Mouse (Mus musculus) olfactory bulb, adult 2 months (tissue): ENCODE measurements around the gene Fkbpl. TPM values are rescaled to one million over a fixed set of nuclear protein-coding genes. Genes with fewer than 3 reads are reported as not detected.

Experiments used
- H3K27ac ChIP-seq: fragments of 200-500 bp; 2 replicates; pipeline ENCODE4 v1.5.1; 2012; ENCODE audit warnings: low read depth, low read length; ENCODE audit not compliant: insufficient read depth
- H3K4me1 ChIP-seq: fragments of 200-500 bp; 2 replicates; pipeline ENCODE4 v1.6.1; 2012; ENCODE audit warnings: low read length; ENCODE audit not compliant: control insufficient read depth, insufficient read depth
- H3K4me3 ChIP-seq: fragments of 200-500 bp; 2 replicates; pipeline ENCODE4 v1.5.1; 2012; ENCODE audit warnings: mild to moderate bottlenecking, low read depth, low read length, moderate library complexity; ENCODE audit not compliant: insufficient read depth
- CTCF ChIP-seq: fragments of 200-500 bp; IDR thresholded peaks from 2 replicates; pipeline ENCODE4 v1.5.1; 2012; ENCODE audit warnings: low read depth, mild to moderate bottlenecking, low read length, moderate library complexity; ENCODE audit not compliant: insufficient read depth
- POLR2A ChIP-seq: fragments of 200-500 bp; IDR thresholded peaks from 2 replicates; pipeline ENCODE4 v1.6.1; 2012; ENCODE audit warnings: mild to moderate bottlenecking, low read depth, low read length, moderate library complexity; ENCODE audit not compliant: insufficient read depth
- WGBS: fragments of 180-500 bp; shearing (Covaris S2); methylation state at CpG from one replicate; pipeline ENCODE4 v1.1.7; 2018; 5-methylcytosine and 5-hydroxymethylcytosine counted together
- polyA plus RNA-seq: library from polyadenylated mRNA; stranded (reverse); fragments of >200 nt; gene quantifications from 2 replicates; pipeline ENCODE4 v1.2.4, GENCODE M21; 2012; ENCODE audit warnings: low replicate concordance; ENCODE audit not compliant: missing spikeins, insufficient read depth, insufficient read length

Fkbpl gene
- polyA plus RNA-seq, 1 experiment: not detected

GRCm38 (mm10) chr17:34659181-34659896, 14.8 kb downstream of the Fkbpl start:
- TF ChIP-seq POLR2A (no peak), CTCF (no peak)
- Histone ChIP-seq H3K27ac (no peak overlapping the region), H3K4me3 (no peak overlapping the region), H3K4me1 (peaks cover 36% of the 10 kb centered on the region)
- WGBS: 57% methylated on average over 12 of the region's 12 CpGs

GRCm38 (mm10) chr17:34659897-34660214, 15.3 kb downstream of the Fkbpl start:
- Histone ChIP-seq H3K4me1 (peaks cover 36% of the 10 kb centered on the region), H3K4me3 (no peak overlapping the region), H3K27ac (no peak overlapping the region)
- WGBS: 48% methylated on average over 3 of the region's 3 CpGs
- TF ChIP-seq CTCF: no peak
- TF ChIP-seq POLR2A: no peak

GRCm38 (mm10) chr17:34660259-34660820, 15.8 kb downstream of the Fkbpl start:
- Histone ChIP-seq H3K4me1 (peaks cover 32% of the 10 kb centered on the region), H3K27ac (no peak overlapping the region), H3K4me3 (no peak overlapping the region)
- TF ChIP-seq CTCF (no peak), POLR2A (no peak)
- 36% methylated on average over 11 of the region's 11 CpGs for WGBS

DNA sequence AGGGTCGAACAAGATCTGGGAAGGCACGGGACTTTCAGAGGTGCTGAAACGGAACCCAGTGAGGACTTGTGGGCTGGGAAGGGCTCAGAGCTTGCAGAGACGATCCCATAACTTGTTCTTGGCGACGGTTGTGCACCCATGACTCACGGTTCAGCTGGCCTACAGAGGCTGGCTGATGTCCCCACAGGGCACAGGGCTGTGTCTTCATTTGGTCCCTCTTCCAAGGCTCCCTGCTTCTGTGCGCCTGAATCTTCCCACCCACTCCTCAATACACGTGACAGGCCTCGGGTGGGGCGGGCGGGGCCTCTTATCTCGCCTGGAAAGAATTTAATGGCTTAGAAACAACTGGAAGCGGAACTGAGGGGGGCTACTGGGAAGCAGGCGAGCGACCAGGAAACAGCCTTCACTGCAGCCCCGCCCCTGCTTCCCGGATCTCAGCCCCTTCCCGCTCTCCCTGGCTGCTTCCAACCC, 16.6 kb downstream of the Fkbpl start:
- TF ChIP-seq CTCF (no peak), POLR2A (no peak)
- H3K4me1 ChIP-seq: peaks cover 24% of the 10 kb centered on the region
- H3K4me3 ChIP-seq: peak overlapping the region; percentile 20
- 5% methylated on average over 19 of the region's 19 CpGs for WGBS
- H3K27ac ChIP-seq: no peak overlapping the region

- TF ChIP-seq CTCF (no peak), POLR2A (no peak)
- 77% methylated on average over 1 of the region's 1 CpGs for WGBS
- peaks cover 12% of the 10 kb centered on the region for H3K4me1 ChIP-seq
- H3K4me3 ChIP-seq: no peak overlapping the region
- H3K27ac ChIP-seq: no peak overlapping the region
Observed at GRCm38 (mm10) chr17:34662468-34662867, 17.9 kb downstream of the Fkbpl start.

GRCm38 (mm10) chr17:34662978-34663377, 18.4 kb downstream of the Fkbpl start:
- Histone ChIP-seq H3K4me1 (peaks cover 10% of the 10 kb centered on the region), H3K27ac (no peak overlapping the region), H3K4me3 (no peak overlapping the region)
- WGBS: 88% methylated on average over 8 of the region's 8 CpGs
- TF ChIP-seq CTCF (no peak), POLR2A (no peak)

- no peak overlapping the region for H3K27ac ChIP-seq
- 41% methylated on average over 1 of the region's 1 CpGs for WGBS
- TF ChIP-seq POLR2A (no peak), CTCF (no peak)
- no peak overlapping the region for H3K4me3 ChIP-seq
- H3K4me1 ChIP-seq: peaks cover 10% of the 10 kb centered on the region
Observed at GRCm38 (mm10) chr17:34663558-34663957, 19.0 kb downstream of the Fkbpl start.

- TF ChIP-seq CTCF: no peak
- H3K27ac ChIP-seq: no peak overlapping the region
- 74% methylated on average over 7 of the region's 7 CpGs for WGBS
- peaks cover 10% of the 10 kb centered on the region for H3K4me1 ChIP-seq
- no peak overlapping the region for H3K4me3 ChIP-seq
Observed at GRCm38 (mm10) chr17:34664472-34664871, 19.9 kb downstream of the Fkbpl start.

GRCm38 (mm10) chr17:34670235-34670634, 25.7 kb downstream of the Fkbpl start, which contains the start of gene Tnxb:
TSS of gene Tnxb (plus strand) at chr17:34670535.
- H3K27ac ChIP-seq: no peak within 1 kb of the TSS
- 72% methylated on average over 7 of the region's 7 CpGs for WGBS
- H3K4me3 ChIP-seq: peak within 1 kb of the TSS; percentile 25; the same call in 1 of the 2 replicates
- peaks cover 13% of the 10 kb centered on the region for H3K4me1 ChIP-seq
- TF ChIP-seq CTCF: no peak
- TF ChIP-seq POLR2A: no peak
